Mouse (Mus musculus) spleen, adult 2 months (tissue): ENCODE measurements around the gene Slc5a10.

ENCODE experiments used
- CTCF ChIP-seq: fragments of 200-500 bp; IDR thresholded peaks from 2 replicates; pipeline ENCODE4 v1.5.1; 2011; ENCODE audit warnings: mild to moderate bottlenecking, inconsistent platforms; ENCODE audit not compliant: insufficient read depth, insufficient read length, insufficient replicate concordance; ENCODE audit errors: extremely low read depth
- POLR2A ChIP-seq: fragments of 200-500 bp; IDR thresholded peaks from 2 replicates; pipeline ENCODE4 v1.6.1; 2011; ENCODE audit warnings: low read depth, low read length, inconsistent platforms

GRCm38 (mm10) chr11:61660806-61661392 lies 59.7 kb downstream of the Slc5a10 start:
- TF ChIP-seq CTCF (no peak), POLR2A (no peak)
